Mouse (Mus musculus) hindbrain, embryonic 15.5 days (tissue): ENCODE data around the gene 6430571L13Rik. TPM values are rescaled to one million over a fixed set of nuclear protein-coding genes. Genes with fewer than 3 reads are reported as not detected.

Experiments
- ATAC-seq: fragments of 200-750 bp; cut with Nextera tagmentation; 2 replicates; pipeline ENCODE4 v1.8.0; 2017; ENCODE audit warnings: low read depth, moderate number of reproducible peaks, moderate TSS enrichment; ENCODE audit not compliant: low FRiP score
- H3K27ac ChIP-seq: fragments of 300-500 bp; sonication (generic); replicated peaks from 2 replicates; pipeline ENCODE4 v1.5.1; 2015; ENCODE audit warnings: mild to moderate bottlenecking, inconsistent platforms
- H3K27me3 ChIP-seq: fragments of 300-500 bp; sonication (generic); 2 replicates; pipeline ENCODE4 v1.6.1; 2015; ENCODE audit warnings: control low read depth, inconsistent platforms
- H3K36me3 ChIP-seq: fragments of 300-500 bp; sonication (generic); 2 replicates; pipeline ENCODE4 v1.6.1; 2015; ENCODE audit warnings: control low read depth, inconsistent platforms
- H3K4me1 ChIP-seq: fragments of 300-500 bp; sonication (generic); replicated peaks from 2 replicates; pipeline ENCODE4 v1.6.1; 2015; ENCODE audit warnings: control low read depth, inconsistent platforms
- H3K4me2 ChIP-seq: fragments of 300-500 bp; sonication (generic); 2 replicates; pipeline ENCODE4 v1.6.1; 2015; ENCODE audit warnings: moderate library complexity, mild to moderate bottlenecking, inconsistent platforms
- H3K4me3 ChIP-seq: fragments of 300-500 bp; sonication (generic); 2 replicates; pipeline ENCODE4 v1.5.1; 2015; ENCODE audit warnings: mild to moderate bottlenecking, inconsistent platforms
- H3K9ac ChIP-seq: fragments of 300-500 bp; sonication (generic); 2 replicates; pipeline ENCODE4 v1.6.1; 2015; ENCODE audit warnings: inconsistent platforms
- H3K9me3 ChIP-seq: fragments of 300-500 bp; sonication (generic); 2 replicates; pipeline ENCODE4 v1.6.1; 2016; ENCODE audit warnings: control low read depth, inconsistent platforms
- WGBS: fragments of 180-500 bp; shearing (Covaris S2); methylation state at CpG from one replicate; pipeline ENCODE4 v1.1.7; 2015; 5-methylcytosine and 5-hydroxymethylcytosine counted together
- polyA plus RNA-seq: library from polyadenylated mRNA; unstranded; fragments of >200 nt; fragmentation: Nextera tagmentation; extraction: Ambion mirVana; gene quantifications from 2 replicates; pipeline ENCODE4 v1.2.1, GENCODE M21; 2015

The 6430571L13Rik gene
- 9.1 and 9.4 TPM in 2 replicates for polyA plus RNA-seq

DNA sequence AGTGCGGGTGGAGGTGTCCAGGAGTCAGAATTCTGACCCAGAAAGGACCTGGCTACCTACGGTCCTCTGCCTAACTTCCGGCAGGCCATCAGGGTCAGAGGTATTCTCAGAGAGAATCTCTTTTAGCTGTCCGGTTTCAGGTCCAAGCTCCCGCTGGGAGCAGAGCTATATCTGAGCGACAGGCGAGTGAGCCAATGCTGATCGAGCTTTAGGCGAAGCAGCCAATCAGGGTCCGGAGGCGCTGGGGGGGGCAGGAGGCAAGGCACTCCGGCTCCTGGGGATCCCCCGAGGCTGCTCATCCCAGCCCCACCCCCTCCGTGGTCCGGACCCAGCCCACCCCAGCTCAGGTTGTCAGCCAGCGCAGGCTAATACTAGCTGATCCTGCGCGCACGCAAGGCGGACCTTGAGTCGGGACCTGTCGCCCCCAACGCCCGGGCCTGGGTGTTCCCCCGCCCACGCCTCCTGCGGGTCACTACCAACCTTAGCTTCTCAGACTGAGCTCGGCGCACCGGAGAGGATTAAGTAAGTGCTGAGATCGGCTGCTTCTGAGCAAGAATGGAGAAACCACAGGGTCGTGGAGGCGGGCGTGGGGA lies at the start of gene 6430571L13Rik:
Gene 6430571L13Rik, plus strand, starts transcription at position 336 of the 593 bp plus-strand sequence.
- Histone ChIP-seq H3K4me3 (peak within 1 kb of the TSS; percentile 75), H3K9ac (peak within 1 kb of the TSS; percentile 70), H3K27me3 (no peaks in the 10 kb centered on the region), H3K36me3 (no peaks in the 10 kb centered on the region), H3K9me3 (no peaks in the 10 kb centered on the region), H3K4me2 (peak within 1 kb of the TSS; percentile 92), H3K4me1 (peaks cover 50% of the 10 kb centered on the region), H3K27ac (peak within 1 kb of the TSS; percentile 84)
- WGBS: 0% methylated on average over 34 of the region's 34 CpGs
- peak; percentile 93 for ATAC-seq

DNA sequence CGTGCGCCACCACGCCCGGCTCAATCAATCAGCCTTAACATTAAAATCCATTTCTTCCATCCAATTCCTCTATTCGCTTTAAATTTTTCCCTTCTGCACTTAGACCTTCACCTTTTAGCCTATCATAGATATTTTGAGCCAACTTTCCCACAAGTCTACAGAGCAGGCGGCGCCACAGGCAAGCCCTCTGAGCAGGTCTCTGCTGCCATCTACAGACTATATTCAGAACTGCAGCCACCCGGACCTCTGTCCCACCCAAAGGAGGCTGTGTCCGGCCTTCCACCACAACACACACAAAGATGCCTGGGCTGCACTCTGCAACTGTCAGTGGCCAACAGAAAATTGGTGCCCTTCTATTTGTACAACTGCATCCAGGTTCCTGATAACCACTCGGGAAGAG lies 49.5 kb upstream of the 6430571L13Rik start:
- ATAC-seq: 0 out of 2 replicates have a peak, but pooled peaks have one; percentile 36
- peaks cover 14% of the 10 kb centered on the region for H3K27me3 ChIP-seq
- no peak overlapping the region for H3K9ac ChIP-seq

DNA sequence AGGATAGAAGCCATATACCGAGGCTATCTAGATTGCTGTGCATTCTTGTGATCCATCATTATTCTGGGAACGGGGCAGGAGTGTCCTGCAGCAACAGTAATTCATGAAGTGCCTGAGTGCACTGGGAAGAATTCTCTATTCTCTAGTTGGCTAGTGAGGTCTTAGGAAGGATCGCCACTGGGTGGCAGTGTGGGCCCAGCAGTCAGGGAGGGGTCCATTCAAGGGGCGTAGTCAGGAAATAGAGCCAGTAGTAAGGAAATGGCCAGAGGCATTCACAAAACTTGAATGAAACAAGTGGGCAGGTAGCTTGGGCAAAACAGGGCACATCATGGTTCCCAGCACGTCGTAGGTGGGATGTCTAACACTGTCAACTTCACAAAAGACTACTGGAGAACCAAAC lies 46.2 kb upstream of the 6430571L13Rik start:
- H3K27me3 ChIP-seq: peaks cover 8% of the 10 kb centered on the region
- no peak for ATAC-seq
- H3K4me3 ChIP-seq: no peak overlapping the region
- peaks cover 34% of the 10 kb centered on the region for H3K4me1 ChIP-seq
- H3K9me3 ChIP-seq: no peaks in the 10 kb centered on the region
- H3K9ac ChIP-seq: no peak overlapping the region
- no peak overlapping the region for H3K4me2 ChIP-seq
- H3K27ac ChIP-seq: no peak overlapping the region
- H3K36me3 ChIP-seq: no peaks in the 10 kb centered on the region
- 3% methylated on average over 6 of the region's 6 CpGs for WGBS

More for the DNA sequence above, 49.5 kb upstream of the 6430571L13Rik start:
- Histone ChIP-seq H3K4me1 (peaks cover 13% of the 10 kb centered on the region), H3K27ac (no peak overlapping the region), H3K4me2 (no peak overlapping the region), H3K36me3 (no peaks in the 10 kb centered on the region), H3K9me3 (no peaks in the 10 kb centered on the region), H3K4me3 (no peak overlapping the region)
- WGBS: 30% methylated on average over 10 of the region's 10 CpGs

DNA sequence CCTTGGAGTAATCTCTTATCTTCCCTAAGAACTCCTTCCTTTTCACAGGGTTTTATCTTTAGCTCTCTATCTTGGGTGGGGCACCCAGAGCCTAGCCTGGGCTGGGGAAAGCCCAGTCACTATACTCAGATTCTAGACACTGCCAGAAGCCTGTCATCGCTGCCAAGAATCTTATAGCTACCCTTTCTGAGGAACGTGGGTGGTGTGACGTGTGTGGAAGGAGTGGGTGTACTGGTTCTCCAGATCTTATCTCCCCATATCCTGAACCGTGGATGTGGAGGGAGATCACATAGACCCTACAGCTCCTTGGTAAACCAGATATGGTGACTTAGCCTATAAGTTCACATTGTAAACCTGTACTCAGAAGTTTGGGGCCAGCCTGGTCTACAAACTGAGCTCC lies 44.8 kb upstream of the 6430571L13Rik start:
- ATAC-seq: no peak
- H3K4me3 ChIP-seq: no peak overlapping the region
- 84% methylated on average over 4 of the region's 4 CpGs for WGBS

DNA sequence AAGGTAGTCTGAATTCAATTTTAAA lies 44.6 kb upstream of the 6430571L13Rik start, which contains the start of gene Cish:
Gene Cish, plus strand, starts transcription at position 11 of the 25 bp plus-strand sequence.
- ATAC-seq: no peak
- peaks cover 8% of the 10 kb centered on the region for H3K27me3 ChIP-seq
- peak within 1 kb of the TSS; percentile 62; the same call in 1 of the 2 replicates for H3K27ac ChIP-seq
- H3K36me3 ChIP-seq: 0 out of 2 replicates have a peak, but pooled peaks cover under 1% of the 10 kb centered on the region
- H3K4me1 ChIP-seq: peaks cover 27% of the 10 kb centered on the region
- peak within 1 kb of the TSS; percentile 84 for H3K4me3 ChIP-seq
- H3K4me2 ChIP-seq: peak within 1 kb of the TSS; percentile 89
- H3K9ac ChIP-seq: peak within 1 kb of the TSS; percentile 84
- no peaks in the 10 kb centered on the region for H3K9me3 ChIP-seq

More for the DNA sequence above, 44.8 kb upstream of the 6430571L13Rik start:
- no peaks in the 10 kb centered on the region for H3K36me3 ChIP-seq
- H3K9ac ChIP-seq: no peak overlapping the region
- peaks cover 8% of the 10 kb centered on the region for H3K27me3 ChIP-seq
- no peak overlapping the region for H3K27ac ChIP-seq
- peaks cover 27% of the 10 kb centered on the region for H3K4me1 ChIP-seq
- H3K9me3 ChIP-seq: no peaks in the 10 kb centered on the region
- H3K4me2 ChIP-seq: 0 out of 2 replicates have a peak overlapping the region, but pooled peaks have one; percentile 89

DNA sequence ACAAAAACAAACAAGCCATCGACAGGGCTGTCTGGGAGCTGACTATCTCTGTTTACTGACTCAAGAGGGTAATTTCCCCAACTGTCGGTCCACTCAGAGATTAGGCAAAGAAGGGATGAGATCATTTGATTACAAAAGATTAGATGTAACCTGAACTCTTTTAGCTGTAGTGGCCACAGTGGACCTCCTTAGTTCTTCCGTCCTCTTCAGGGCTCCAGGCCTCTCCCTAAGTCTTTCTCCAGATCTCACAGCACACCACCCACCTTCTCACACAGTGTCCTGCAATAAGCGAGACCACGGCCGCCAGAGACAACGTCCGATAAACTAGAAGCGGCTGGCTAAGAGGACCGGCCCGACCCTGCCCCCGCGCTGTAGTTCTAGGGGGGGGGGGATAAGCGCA lies 44.4 kb upstream of the 6430571L13Rik start:
- Histone ChIP-seq H3K9ac (0 out of 2 replicates have a peak overlapping the region, but pooled peaks have one; percentile 23), H3K9me3 (no peaks in the 10 kb centered on the region), H3K27me3 (peaks cover 8% of the 10 kb centered on the region), H3K36me3 (0 out of 2 replicates have a peak, but pooled peaks cover 2% of the 10 kb centered on the region), H3K4me3 (peak overlapping the region; percentile 84), H3K27ac (no peak overlapping the region), H3K4me2 (peak overlapping the region; percentile 89), H3K4me1 (peaks cover 27% of the 10 kb centered on the region)
- ATAC-seq: peak; percentile 59; the same call in 1 of the 2 replicates
- 12% methylated on average over 14 of the region's 14 CpGs for WGBS

DNA sequence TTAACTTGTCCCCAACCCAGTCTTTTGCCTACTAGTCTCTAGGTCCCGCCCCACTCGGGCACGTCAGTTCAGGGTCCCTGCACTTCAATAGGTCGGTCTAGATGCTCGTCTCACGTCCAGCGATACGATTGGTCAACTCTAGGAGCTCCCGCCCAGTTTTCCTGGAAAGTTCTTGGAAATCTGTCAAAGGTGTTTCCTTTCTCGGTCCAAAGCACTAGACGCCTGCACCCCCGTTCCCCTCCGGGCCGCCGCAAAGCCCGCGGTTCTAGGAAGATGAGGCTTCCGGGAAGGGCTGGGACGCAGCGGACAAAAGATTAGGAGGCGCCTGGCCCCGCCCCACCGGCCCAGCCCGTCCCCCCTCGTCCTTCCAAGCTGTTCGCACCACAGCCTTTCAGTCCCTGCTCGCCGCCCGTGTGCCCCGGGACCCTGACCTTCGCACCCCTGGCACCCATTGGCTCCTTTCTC lies 43.9 kb upstream of the 6430571L13Rik start:
- H3K4me2 ChIP-seq: peak overlapping the region; percentile 89

DNA sequence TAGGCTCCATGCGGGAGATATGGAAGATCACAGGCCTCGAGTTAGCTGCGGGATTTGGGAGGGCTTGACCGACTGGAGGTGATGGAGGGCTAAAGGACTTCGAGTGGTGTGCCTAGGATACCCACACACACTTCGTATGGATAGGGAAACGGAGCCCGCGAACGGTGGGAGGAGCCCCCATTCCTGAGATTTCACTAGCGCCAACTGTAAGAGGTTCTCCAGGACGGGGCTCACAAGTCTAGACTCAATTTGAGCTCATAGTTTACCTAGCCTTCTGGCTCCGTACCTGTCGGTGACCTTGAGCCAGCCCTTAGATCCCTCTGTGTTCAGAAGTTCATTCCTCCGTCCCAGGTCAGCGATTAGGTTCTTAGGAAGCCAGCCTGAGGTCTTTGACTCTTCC lies 43.3 kb upstream of the 6430571L13Rik start:
- H3K27me3 ChIP-seq: peaks cover 8% of the 10 kb centered on the region
- 11% methylated on average over 16 of the region's 16 CpGs for WGBS
- H3K4me1 ChIP-seq: peaks cover 27% of the 10 kb centered on the region
- peak overlapping the region; percentile 89 for H3K4me2 ChIP-seq
- H3K9ac ChIP-seq: peak overlapping the region; percentile 84
- no peaks in the 10 kb centered on the region for H3K9me3 ChIP-seq
- peaks cover 3% of the 10 kb centered on the region; the same call in 1 of the 2 replicates for H3K36me3 ChIP-seq
- H3K4me3 ChIP-seq: peak overlapping the region; percentile 84
- H3K27ac ChIP-seq: 0 out of 2 replicates have a peak overlapping the region, but pooled peaks have one; percentile 62
- peak; percentile 27; the same call in 1 of the 2 replicates for ATAC-seq

More for the DNA sequence above, 43.9 kb upstream of the 6430571L13Rik start:
- Histone ChIP-seq H3K36me3 (peaks cover 3% of the 10 kb centered on the region; the same call in 1 of the 2 replicates), H3K27ac (peak overlapping the region; percentile 62; the same call in 1 of the 2 replicates), H3K27me3 (peaks cover 8% of the 10 kb centered on the region), H3K4me3 (peak overlapping the region; percentile 84), H3K9me3 (no peaks in the 10 kb centered on the region), H3K9ac (peak overlapping the region; percentile 84), H3K4me1 (peaks cover 27% of the 10 kb centered on the region)
- WGBS: under 1% methylated on average over 31 of the region's 31 CpGs
- peak; percentile 98 for ATAC-seq

DNA sequence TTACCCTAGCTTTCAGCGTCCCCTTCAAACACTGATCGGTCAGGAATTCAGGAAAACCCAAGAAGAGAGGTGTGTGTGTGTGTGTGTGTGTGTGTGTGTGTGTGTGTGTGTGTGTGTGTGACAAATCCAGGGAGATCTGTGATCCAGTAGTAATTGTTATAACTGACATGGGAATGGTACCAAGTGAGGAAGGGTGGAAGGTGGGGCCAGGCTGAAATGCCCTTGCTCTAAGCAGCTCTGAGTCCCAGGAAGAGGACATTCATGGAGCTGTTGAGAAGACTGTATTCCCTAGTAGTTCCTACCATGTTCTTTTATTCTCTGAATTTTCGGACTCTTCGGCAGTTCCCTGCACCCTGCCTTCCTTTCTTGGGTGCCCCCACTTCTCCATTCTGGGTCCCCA lies 42.7 kb upstream of the 6430571L13Rik start:
- peaks cover 3% of the 10 kb centered on the region; the same call in 1 of the 2 replicates for H3K36me3 ChIP-seq
- H3K27ac ChIP-seq: no peak overlapping the region
- no peaks in the 10 kb centered on the region for H3K9me3 ChIP-seq
- ATAC-seq: no peak
- 90% methylated on average over 4 of the region's 4 CpGs for WGBS
- peak overlapping the region; percentile 89 for H3K4me2 ChIP-seq
- peak overlapping the region; percentile 84 for H3K4me3 ChIP-seq
- H3K9ac ChIP-seq: no peak overlapping the region; the same call in 1 of the 2 replicates
- H3K4me1 ChIP-seq: peaks cover 27% of the 10 kb centered on the region
- H3K27me3 ChIP-seq: peaks cover 8% of the 10 kb centered on the region

DNA sequence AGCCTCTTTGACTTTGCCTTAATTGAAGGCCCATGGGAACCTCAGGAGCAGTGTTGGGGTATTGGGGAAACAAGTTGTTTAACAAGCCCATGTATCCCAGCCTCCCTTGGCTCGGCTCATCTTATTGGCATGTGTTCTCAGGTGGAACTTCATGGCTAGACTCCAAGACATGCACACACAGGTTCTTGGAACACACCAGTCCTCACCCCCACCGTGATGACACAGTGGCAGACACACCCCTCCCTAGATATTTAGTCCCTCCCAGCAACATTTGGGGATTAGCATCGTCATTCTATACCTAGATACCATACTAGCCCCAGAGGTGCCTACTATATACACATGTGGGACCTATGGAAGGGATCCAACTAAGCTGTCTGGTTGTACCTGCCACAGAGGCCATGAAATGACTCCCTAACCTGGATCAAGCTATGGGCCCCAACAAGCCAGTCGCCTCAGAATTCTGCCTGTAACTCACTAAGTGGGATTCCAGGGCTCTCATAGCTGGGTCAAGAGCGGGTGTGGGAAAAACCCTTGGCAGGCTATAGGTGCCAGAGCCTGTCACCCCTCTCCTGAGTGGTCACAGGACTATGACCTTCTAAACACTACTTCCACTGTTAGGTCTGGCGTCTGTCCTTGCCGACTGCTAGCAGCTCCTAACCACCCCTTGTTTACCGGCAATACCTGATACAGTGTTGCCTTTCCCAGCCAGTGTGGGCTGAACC lies 42.2 kb upstream of the 6430571L13Rik start:
- peaks cover 27% of the 10 kb centered on the region for H3K4me1 ChIP-seq
- WGBS: 86% methylated on average over 8 of the region's 8 CpGs
- H3K4me2 ChIP-seq: peak overlapping the region; percentile 89
- H3K9ac ChIP-seq: no peak overlapping the region
- H3K36me3 ChIP-seq: peaks cover 3% of the 10 kb centered on the region; the same call in 1 of the 2 replicates
- H3K9me3 ChIP-seq: no peaks in the 10 kb centered on the region
- peaks cover 8% of the 10 kb centered on the region for H3K27me3 ChIP-seq
- no peak overlapping the region for H3K27ac ChIP-seq
- ATAC-seq: no peak
- 0 out of 2 replicates have a peak overlapping the region, but pooled peaks have one; percentile 84 for H3K4me3 ChIP-seq

DNA sequence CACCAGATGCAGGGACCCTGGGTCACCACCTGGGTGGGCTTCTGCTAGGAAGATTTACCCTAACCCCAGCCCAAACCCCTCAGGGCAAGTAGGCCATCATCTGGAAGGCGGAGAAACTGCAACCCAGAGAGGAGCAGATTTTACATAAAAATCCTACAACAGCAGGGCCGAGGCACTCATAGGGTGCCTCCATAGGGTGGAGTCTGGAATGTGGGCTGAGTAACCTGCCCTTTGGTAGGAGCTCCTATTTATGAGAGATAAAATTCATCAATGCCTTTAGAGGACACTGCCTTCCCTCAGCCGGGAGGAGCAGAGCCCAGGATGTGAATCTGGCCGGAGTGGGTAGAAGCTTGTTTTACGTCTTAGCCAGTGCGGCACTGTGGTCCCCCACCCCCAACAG lies 41.5 kb upstream of the 6430571L13Rik start:
- H3K4me2 ChIP-seq: no peak overlapping the region
- ATAC-seq: no peak
- H3K9me3 ChIP-seq: no peaks in the 10 kb centered on the region
- no peak overlapping the region for H3K4me3 ChIP-seq
- no peak overlapping the region for H3K9ac ChIP-seq
- no peak overlapping the region for H3K27ac ChIP-seq
- peaks cover 27% of the 10 kb centered on the region for H3K4me1 ChIP-seq
- WGBS: 83% methylated on average over 6 of the region's 6 CpGs
- peaks cover 3% of the 10 kb centered on the region; the same call in 1 of the 2 replicates for H3K36me3 ChIP-seq
- peaks cover 7% of the 10 kb centered on the region for H3K27me3 ChIP-seq

DNA sequence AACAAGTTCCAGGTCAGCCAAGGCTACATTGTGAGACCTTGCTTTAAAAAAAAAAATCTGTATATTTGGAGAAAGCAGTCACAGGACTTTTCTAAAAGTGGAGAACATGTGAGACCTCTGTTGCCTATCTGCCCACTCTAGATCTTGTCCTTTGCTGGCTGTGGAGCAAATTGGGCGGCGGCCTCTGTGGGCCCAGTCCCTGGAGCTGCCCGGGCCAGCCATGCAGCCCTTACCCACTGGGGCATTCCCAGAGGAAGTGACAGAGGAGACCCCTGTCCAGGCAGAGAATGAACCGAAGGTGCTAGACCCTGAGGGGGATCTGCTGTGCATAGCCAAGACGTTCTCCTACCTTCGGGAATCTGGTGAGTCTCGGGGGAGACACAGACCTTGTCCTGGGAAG lies 40.6 kb upstream of the 6430571L13Rik start:
- Histone ChIP-seq H3K27me3 (peaks cover 5% of the 10 kb centered on the region; the same call in 1 of the 2 replicates), H3K9ac (no peak overlapping the region), H3K4me2 (no peak overlapping the region), H3K4me3 (no peak overlapping the region), H3K27ac (no peak overlapping the region), H3K4me1 (peaks cover 27% of the 10 kb centered on the region), H3K9me3 (no peaks in the 10 kb centered on the region), H3K36me3 (peaks cover 3% of the 10 kb centered on the region; the same call in 1 of the 2 replicates)
- ATAC-seq: no peak
- 93% methylated on average over 7 of the region's 7 CpGs for WGBS
